Mouse (Mus musculus): ENCODE data around the gene Rftn2. TPM values are rescaled to one million over a fixed set of nuclear protein-coding genes. Genes with fewer than 3 reads are reported as not detected.

Rftn2 gene
- polyA plus RNA-seq, 1 experiment from 2014 or later = 10.6 TPM

- H3K27ac ChIP-seq (ENCODE audit: low read length) = no peak overlapping the region
- no peaks in the 10 kb centered on the region for H3K36me3 ChIP-seq (ENCODE audit: control insufficient read depth, insufficient read depth, low read length)
- no peaks in the 10 kb centered on the region for H3K27me3 ChIP-seq (ENCODE audit: control insufficient read depth, insufficient read depth, low read length)
- peaks cover 5% of the 10 kb centered on the region; the same call in 1 of the 2 replicates for H3K4me1 ChIP-seq (ENCODE audit: control insufficient read depth, insufficient read depth, low read length)
- H3K9me3 ChIP-seq (replicated peaks; ENCODE audit: control insufficient read depth, low read length) = no peaks in the 10 kb centered on the region
- no peak overlapping the region for H3K4me2 ChIP-seq (ENCODE audit: low read depth, low read length)
- whole genome bisulfite sequencing = 76% methylated on average over 5 of the region's 5 CpGs
- ATAC-seq (ENCODE audit: insufficient read depth, low FRiP score) = no peak
- no peak overlapping the region for H3K4me3 ChIP-seq (replicated peaks; ENCODE audit: low read length)
- H3K9ac ChIP-seq (ENCODE audit: low read length) = no peak overlapping the region
Observed at GRCm38 (mm10) chr1:55205808-55206327, 20.7 kb downstream of the Rftn2 start.

- ATAC-seq (ENCODE audit: insufficient read depth, low FRiP score) = peak; percentile 18; the same call in 1 of the 2 replicates
- no peak overlapping the region for H3K4me3 ChIP-seq (replicated peaks; ENCODE audit: low read length)
- no peaks in the 10 kb centered on the region for H3K9me3 ChIP-seq (replicated peaks; ENCODE audit: control insufficient read depth, low read length)
- WGBS = 58% methylated on average over 18 of the region's 18 CpGs
- no peaks in the 10 kb centered on the region for H3K27me3 ChIP-seq (ENCODE audit: control insufficient read depth, insufficient read depth, low read length)
- H3K36me3 ChIP-seq (ENCODE audit: control insufficient read depth, insufficient read depth, low read length) = no peaks in the 10 kb centered on the region
- H3K4me2 ChIP-seq (ENCODE audit: low read depth, low read length) = no peak overlapping the region
- H3K4me1 ChIP-seq (ENCODE audit: control insufficient read depth, insufficient read depth, low read length) = peaks cover 5% of the 10 kb centered on the region
- H3K27ac ChIP-seq (ENCODE audit: low read length) = peak overlapping the region; percentile 62
- no peak overlapping the region for H3K9ac ChIP-seq (ENCODE audit: low read length)
Observed at GRCm38 (mm10) chr1:55201850-55202752, 24.5 kb downstream of the Rftn2 start.

- Histone ChIP-seq H3K9ac (ENCODE audit: low read length) (no peak overlapping the region), H3K27ac (ENCODE audit: low read length) (no peak overlapping the region), H3K9me3 (replicated peaks; ENCODE audit: control insufficient read depth, low read length) (no peaks in the 10 kb centered on the region), H3K36me3 (ENCODE audit: control insufficient read depth, insufficient read depth, low read length) (no peaks in the 10 kb centered on the region), H3K4me1 (ENCODE audit: control insufficient read depth, insufficient read depth, low read length) (peaks cover 5% of the 10 kb centered on the region), H3K4me3 (replicated peaks; ENCODE audit: low read length) (no peak overlapping the region), H3K27me3 (ENCODE audit: control insufficient read depth, insufficient read depth, low read length) (no peaks in the 10 kb centered on the region), H3K4me2 (ENCODE audit: low read depth, low read length) (no peak overlapping the region)
- WGBS = 39% methylated on average over 3 of the region's 3 CpGs
- no peak for ATAC-seq (ENCODE audit: insufficient read depth, low FRiP score)
Observed at GRCm38 (mm10) chr1:55198719-55199118, 27.9 kb downstream of the Rftn2 start.

- WGBS = 49% methylated on average over 6 of the region's 6 CpGs
- Histone ChIP-seq H3K4me1 (ENCODE audit: control insufficient read depth, insufficient read depth, low read length) (peaks cover 6% of the 10 kb centered on the region), H3K4me2 (ENCODE audit: low read depth, low read length) (no peak overlapping the region), H3K27me3 (ENCODE audit: control insufficient read depth, insufficient read depth, low read length) (no peaks in the 10 kb centered on the region), H3K9me3 (replicated peaks; ENCODE audit: control insufficient read depth, low read length) (no peaks in the 10 kb centered on the region), H3K36me3 (ENCODE audit: control insufficient read depth, insufficient read depth, low read length) (no peaks in the 10 kb centered on the region), H3K27ac (ENCODE audit: low read length) (peak overlapping the region; percentile 39), H3K4me3 (replicated peaks; ENCODE audit: low read length) (no peak overlapping the region), H3K9ac (ENCODE audit: low read length) (no peak overlapping the region)
- no peak for ATAC-seq (ENCODE audit: insufficient read depth, low FRiP score)
Observed at GRCm38 (mm10) chr1:55196327-55197003, 30.1 kb downstream of the Rftn2 start.

- WGBS = 76% methylated on average over 4 of the region's 4 CpGs
- H3K27ac ChIP-seq (ENCODE audit: low read length) = no peak overlapping the region
- no peak for ATAC-seq (ENCODE audit: insufficient read depth, low FRiP score)
- no peak overlapping the region for H3K4me3 ChIP-seq (replicated peaks; ENCODE audit: low read length)
- H3K36me3 ChIP-seq (ENCODE audit: control insufficient read depth, insufficient read depth, low read length) = no peaks in the 10 kb centered on the region
- H3K4me2 ChIP-seq (ENCODE audit: low read depth, low read length) = no peak overlapping the region
- H3K9ac ChIP-seq (ENCODE audit: low read length) = no peak overlapping the region
- H3K9me3 ChIP-seq (replicated peaks; ENCODE audit: control insufficient read depth, low read length) = no peaks in the 10 kb centered on the region
- peaks cover 6% of the 10 kb centered on the region for H3K4me1 ChIP-seq (ENCODE audit: control insufficient read depth, insufficient read depth, low read length)
- H3K27me3 ChIP-seq (ENCODE audit: control insufficient read depth, insufficient read depth, low read length) = no peaks in the 10 kb centered on the region
Observed at GRCm38 (mm10) chr1:55195021-55195420, 31.6 kb downstream of the Rftn2 start.

- H3K27ac ChIP-seq (ENCODE audit: low read length) = no peak overlapping the region
- 71% methylated on average over 19 of the region's 19 CpGs for WGBS
- H3K9ac ChIP-seq (ENCODE audit: low read length) = no peak overlapping the region
- H3K4me2 ChIP-seq (ENCODE audit: low read depth, low read length) = no peak overlapping the region
- no peak overlapping the region for H3K4me3 ChIP-seq (replicated peaks; ENCODE audit: low read length)
- H3K36me3 ChIP-seq (ENCODE audit: control insufficient read depth, insufficient read depth, low read length) = no peaks in the 10 kb centered on the region
- H3K4me1 ChIP-seq (ENCODE audit: control insufficient read depth, insufficient read depth, low read length) = peaks cover 6% of the 10 kb centered on the region
- no peaks in the 10 kb centered on the region for H3K27me3 ChIP-seq (ENCODE audit: control insufficient read depth, insufficient read depth, low read length)
- H3K9me3 ChIP-seq (replicated peaks; ENCODE audit: control insufficient read depth, low read length) = no peaks in the 10 kb centered on the region
- no peak for ATAC-seq (ENCODE audit: insufficient read depth, low FRiP score)
Observed at GRCm38 (mm10) chr1:55194064-55194915, 32.3 kb downstream of the Rftn2 start.

- no peaks in the 10 kb centered on the region for H3K27me3 ChIP-seq (ENCODE audit: control insufficient read depth, insufficient read depth, low read length)
- no peak overlapping the region for H3K4me2 ChIP-seq (ENCODE audit: low read depth, low read length)
- H3K4me1 ChIP-seq (ENCODE audit: control insufficient read depth, insufficient read depth, low read length) = peaks cover 6% of the 10 kb centered on the region
- H3K4me3 ChIP-seq (replicated peaks; ENCODE audit: low read length) = no peak overlapping the region
- H3K9me3 ChIP-seq (replicated peaks; ENCODE audit: control insufficient read depth, low read length) = no peaks in the 10 kb centered on the region
- peak; percentile 78; the same call in 1 of the 2 replicates for ATAC-seq (ENCODE audit: insufficient read depth, low FRiP score)
- H3K9ac ChIP-seq (ENCODE audit: low read length) = no peak overlapping the region
- 38% methylated on average over 2 of the region's 2 CpGs for WGBS
- H3K36me3 ChIP-seq (ENCODE audit: control insufficient read depth, insufficient read depth, low read length) = no peaks in the 10 kb centered on the region
- peak overlapping the region; percentile 10; the same call in 1 of the 2 replicates for H3K27ac ChIP-seq (ENCODE audit: low read length)
Observed at GRCm38 (mm10) chr1:55193316-55193715, 33.3 kb downstream of the Rftn2 start.

- Histone ChIP-seq H3K27ac (ENCODE audit: low read length) (peak overlapping the region; percentile 10; the same call in 1 of the 2 replicates), H3K4me2 (ENCODE audit: low read depth, low read length) (no peak overlapping the region), H3K4me1 (ENCODE audit: control insufficient read depth, insufficient read depth, low read length) (peaks cover 6% of the 10 kb centered on the region; the same call in 1 of the 2 replicates), H3K4me3 (replicated peaks; ENCODE audit: low read length) (no peak overlapping the region), H3K36me3 (ENCODE audit: control insufficient read depth, insufficient read depth, low read length) (no peaks in the 10 kb centered on the region), H3K9ac (ENCODE audit: low read length) (no peak overlapping the region), H3K27me3 (ENCODE audit: control insufficient read depth, insufficient read depth, low read length) (no peaks in the 10 kb centered on the region), H3K9me3 (replicated peaks; ENCODE audit: control insufficient read depth, low read length) (no peaks in the 10 kb centered on the region)
- ATAC-seq (ENCODE audit: insufficient read depth, low FRiP score) = no peak
- 58% methylated on average over 3 of the region's 3 CpGs for WGBS
Observed at GRCm38 (mm10) chr1:55192824-55193223, 33.8 kb downstream of the Rftn2 start.
